Mouse (Mus musculus): ENCODE measurements around the gene Prkar1a. TPM values are rescaled to one million over a fixed set of nuclear protein-coding genes. Genes with fewer than 3 reads are reported as not detected.

Prkar1a gene
- polyA plus RNA-seq, 1 experiment from 2014 or later, result 328 TPM

- Histone ChIP-seq H3K9ac (ENCODE audit: low read length) (no peak overlapping the region), H3K36me3 (ENCODE audit: control insufficient read depth, insufficient read depth, low read length) (peaks cover 9% of the 10 kb centered on the region), H3K4me1 (replicated peaks; ENCODE audit: control insufficient read depth, insufficient read depth, low read length) (0 out of 2 replicates have a peak, but pooled peaks cover 2% of the 10 kb centered on the region), H3K27me3 (replicated peaks; ENCODE audit: control insufficient read depth, insufficient read depth, low read length) (no peaks in the 10 kb centered on the region), H3K9me3 (ENCODE audit: control insufficient read depth, low read length) (no peaks in the 10 kb centered on the region), H3K4me3 (ENCODE audit: low read depth, low read length) (no peak overlapping the region), H3K4me2 (ENCODE audit: low read length) (no peak overlapping the region), H3K27ac (ENCODE audit: low read depth) (no peak overlapping the region)
- DNase-seq (ENCODE audit: low spot score), result no peak
- WGBS, result 89% methylated on average over 7 of the region's 7 CpGs
- ATAC-seq (replicated peaks; ENCODE audit: low FRiP score, low TSS enrichment, low read depth), result no peak
Measured at GRCm38 (mm10) chr11:109673741-109674140, 24.5 kb downstream of the Prkar1a start.

- Histone ChIP-seq H3K27ac (ENCODE audit: low read depth) (no peak overlapping the region), H3K4me1 (replicated peaks; ENCODE audit: control insufficient read depth, insufficient read depth, low read length) (0 out of 2 replicates have a peak, but pooled peaks cover 2% of the 10 kb centered on the region), H3K9ac (ENCODE audit: low read length) (no peak overlapping the region), H3K36me3 (ENCODE audit: control insufficient read depth, insufficient read depth, low read length) (peaks cover 4% of the 10 kb centered on the region; the same call in 1 of the 2 replicates), H3K4me2 (ENCODE audit: low read length) (no peak overlapping the region), H3K4me3 (ENCODE audit: low read depth, low read length) (no peak overlapping the region), H3K9me3 (ENCODE audit: control insufficient read depth, low read length) (no peaks in the 10 kb centered on the region), H3K27me3 (replicated peaks; ENCODE audit: control insufficient read depth, insufficient read depth, low read length) (no peaks in the 10 kb centered on the region)
- ATAC-seq (replicated peaks; ENCODE audit: low FRiP score, low TSS enrichment, low read depth) (no peak), DNase-seq (ENCODE audit: low spot score) (no peak)
- 78% methylated on average over 11 of the region's 11 CpGs for WGBS
Measured at GRCm38 (mm10) chr11:109674542-109674941, 25.3 kb downstream of the Prkar1a start.

- Histone ChIP-seq H3K4me2 (ENCODE audit: low read length) (no peak overlapping the region), H3K36me3 (ENCODE audit: control insufficient read depth, insufficient read depth, low read length) (no peaks in the 10 kb centered on the region), H3K9ac (ENCODE audit: low read length) (no peak overlapping the region), H3K9me3 (ENCODE audit: control insufficient read depth, low read length) (no peaks in the 10 kb centered on the region), H3K4me3 (ENCODE audit: low read depth, low read length) (no peak overlapping the region), H3K27ac (ENCODE audit: low read depth) (no peak overlapping the region), H3K4me1 (replicated peaks; ENCODE audit: control insufficient read depth, insufficient read depth, low read length) (0 out of 2 replicates have a peak, but pooled peaks cover 2% of the 10 kb centered on the region), H3K27me3 (replicated peaks; ENCODE audit: control insufficient read depth, insufficient read depth, low read length) (no peaks in the 10 kb centered on the region)
- no peak for DNase-seq (ENCODE audit: low spot score)
- WGBS, result 94% methylated on average over 3 of the region's 3 CpGs
- no peak for ATAC-seq (replicated peaks; ENCODE audit: low FRiP score, low TSS enrichment, low read depth)
Measured at GRCm38 (mm10) chr11:109675208-109675607, 26.0 kb downstream of the Prkar1a start.

- ATAC-seq (replicated peaks; ENCODE audit: low FRiP score, low TSS enrichment, low read depth), result no peak
- no peaks in the 10 kb centered on the region for H3K27me3 ChIP-seq (replicated peaks; ENCODE audit: control insufficient read depth, insufficient read depth, low read length)
- WGBS, result 84% methylated on average over 9 of the region's 9 CpGs
Measured at GRCm38 (mm10) chr11:109675771-109676170, 26.6 kb downstream of the Prkar1a start.

GRCm38 (mm10) chr11:109676621-109677373 lies 27.6 kb downstream of the Prkar1a start:
- H3K36me3 ChIP-seq (ENCODE audit: control insufficient read depth, insufficient read depth, low read length), result no peaks in the 10 kb centered on the region
- no peak overlapping the region for H3K27ac ChIP-seq (ENCODE audit: low read depth)
- DNase-seq (ENCODE audit: low spot score) (no peak), ATAC-seq (replicated peaks; ENCODE audit: low FRiP score, low TSS enrichment, low read depth) (0 out of 2 replicates have a peak, but pooled peaks have one; percentile 20)
- no peak overlapping the region for H3K4me3 ChIP-seq (ENCODE audit: low read depth, low read length)
- H3K9ac ChIP-seq (ENCODE audit: low read length), result no peak overlapping the region
- WGBS, result 68% methylated on average over 12 of the region's 12 CpGs
- no peaks in the 10 kb centered on the region for H3K27me3 ChIP-seq (replicated peaks; ENCODE audit: control insufficient read depth, insufficient read depth, low read length)
- no peaks in the 10 kb centered on the region for H3K9me3 ChIP-seq (ENCODE audit: control insufficient read depth, low read length)
- no peak overlapping the region for H3K4me2 ChIP-seq (ENCODE audit: low read length)
- 0 out of 2 replicates have a peak, but pooled peaks cover 1% of the 10 kb centered on the region for H3K4me1 ChIP-seq (replicated peaks; ENCODE audit: control insufficient read depth, insufficient read depth, low read length)

More at GRCm38 (mm10) chr11:109675771-109676170, 26.6 kb downstream of the Prkar1a start:
- no peaks in the 10 kb centered on the region for H3K9me3 ChIP-seq (ENCODE audit: control insufficient read depth, low read length)
- no peak overlapping the region for H3K27ac ChIP-seq (ENCODE audit: low read depth)
- no peak overlapping the region for H3K4me3 ChIP-seq (ENCODE audit: low read depth, low read length)
- no peak for DNase-seq (ENCODE audit: low spot score)
- no peaks in the 10 kb centered on the region for H3K36me3 ChIP-seq (ENCODE audit: control insufficient read depth, insufficient read depth, low read length)
- no peak overlapping the region for H3K4me2 ChIP-seq (ENCODE audit: low read length)
- 0 out of 2 replicates have a peak, but pooled peaks cover 2% of the 10 kb centered on the region for H3K4me1 ChIP-seq (replicated peaks; ENCODE audit: control insufficient read depth, insufficient read depth, low read length)
- H3K9ac ChIP-seq (ENCODE audit: low read length), result no peak overlapping the region

GRCm38 (mm10) chr11:109678291-109678690 lies 29.1 kb downstream of the Prkar1a start:
- ATAC-seq (replicated peaks; ENCODE audit: low FRiP score, low TSS enrichment, low read depth), result no peak
- no peak for DNase-seq (ENCODE audit: low spot score)
- Histone ChIP-seq H3K9me3 (ENCODE audit: control insufficient read depth, low read length) (no peaks in the 10 kb centered on the region), H3K4me3 (ENCODE audit: low read depth, low read length) (no peak overlapping the region), H3K27me3 (replicated peaks; ENCODE audit: control insufficient read depth, insufficient read depth, low read length) (no peaks in the 10 kb centered on the region), H3K4me2 (ENCODE audit: low read length) (no peak overlapping the region), H3K4me1 (replicated peaks; ENCODE audit: control insufficient read depth, insufficient read depth, low read length) (no peaks in the 10 kb centered on the region), H3K9ac (ENCODE audit: low read length) (no peak overlapping the region), H3K36me3 (ENCODE audit: control insufficient read depth, insufficient read depth, low read length) (no peaks in the 10 kb centered on the region), H3K27ac (ENCODE audit: low read depth) (no peak overlapping the region)
- WGBS, result 79% methylated on average over 12 of the region's 12 CpGs

- Histone ChIP-seq H3K27ac (ENCODE audit: low read depth) (no peak overlapping the region), H3K4me1 (replicated peaks; ENCODE audit: control insufficient read depth, insufficient read depth, low read length) (no peaks in the 10 kb centered on the region), H3K36me3 (ENCODE audit: control insufficient read depth, insufficient read depth, low read length) (no peaks in the 10 kb centered on the region), H3K4me3 (ENCODE audit: low read depth, low read length) (no peak overlapping the region), H3K9ac (ENCODE audit: low read length) (no peak overlapping the region), H3K27me3 (replicated peaks; ENCODE audit: control insufficient read depth, insufficient read depth, low read length) (no peaks in the 10 kb centered on the region), H3K9me3 (ENCODE audit: control insufficient read depth, low read length) (no peaks in the 10 kb centered on the region), H3K4me2 (ENCODE audit: low read length) (no peak overlapping the region)
- DNase-seq (ENCODE audit: low spot score), result no peak
- whole genome bisulfite sequencing, result 63% methylated on average over 9 of the region's 9 CpGs
- ATAC-seq (replicated peaks; ENCODE audit: low FRiP score, low TSS enrichment, low read depth), result no peak
Measured at GRCm38 (mm10) chr11:109680934-109681333, 31.7 kb downstream of the Prkar1a start.

- DNase-seq (ENCODE audit: low spot score) (no peak), ATAC-seq (replicated peaks; ENCODE audit: low FRiP score, low TSS enrichment, low read depth) (no peak)
- no peaks in the 10 kb centered on the region for H3K36me3 ChIP-seq (ENCODE audit: control insufficient read depth, insufficient read depth, low read length)
Measured at GRCm38 (mm10) chr11:109681556-109681955, 32.4 kb downstream of the Prkar1a start.

GRCm38 (mm10) chr11:109682221-109682620 lies 33.0 kb downstream of the Prkar1a start:
- Histone ChIP-seq H3K27ac (ENCODE audit: low read depth) (no peak overlapping the region), H3K4me3 (ENCODE audit: low read depth, low read length) (no peak overlapping the region), H3K36me3 (ENCODE audit: control insufficient read depth, insufficient read depth, low read length) (no peaks in the 10 kb centered on the region), H3K4me2 (ENCODE audit: low read length) (no peak overlapping the region), H3K4me1 (replicated peaks; ENCODE audit: control insufficient read depth, insufficient read depth, low read length) (no peaks in the 10 kb centered on the region), H3K9ac (ENCODE audit: low read length) (no peak overlapping the region), H3K27me3 (replicated peaks; ENCODE audit: control insufficient read depth, insufficient read depth, low read length) (no peaks in the 10 kb centered on the region), H3K9me3 (ENCODE audit: control insufficient read depth, low read length) (no peaks in the 10 kb centered on the region)
- DNase-seq (ENCODE audit: low spot score), result no peak
- no peak for ATAC-seq (replicated peaks; ENCODE audit: low FRiP score, low TSS enrichment, low read depth)
- 86% methylated on average over 6 of the region's 6 CpGs for WGBS

More at GRCm38 (mm10) chr11:109681556-109681955, 32.4 kb downstream of the Prkar1a start:
- no peak overlapping the region for H3K27ac ChIP-seq (ENCODE audit: low read depth)
- H3K27me3 ChIP-seq (replicated peaks; ENCODE audit: control insufficient read depth, insufficient read depth, low read length), result no peaks in the 10 kb centered on the region
- no peak overlapping the region for H3K9ac ChIP-seq (ENCODE audit: low read length)
- H3K4me1 ChIP-seq (replicated peaks; ENCODE audit: control insufficient read depth, insufficient read depth, low read length), result no peaks in the 10 kb centered on the region
- WGBS, result 76% methylated on average over 3 of the region's 3 CpGs
- H3K4me3 ChIP-seq (ENCODE audit: low read depth, low read length), result no peak overlapping the region
- no peak overlapping the region for H3K4me2 ChIP-seq (ENCODE audit: low read length)
- no peaks in the 10 kb centered on the region for H3K9me3 ChIP-seq (ENCODE audit: control insufficient read depth, low read length)
